ENCODE assay signal across 28 mouse cellular contexts in genomic region chr1:97915726-97916125, GRCm38 (mm10).
DNase-seq lines count a peak whose midpoint lies in the region; ATAC-seq and TF ChIP-seq lines count a peak whose summit lies in the region.
"Had no signal": no experiment of that assay in that cellular context is flagged by ENCODE, and none has a peak within 500 bp of the region (broad histone marks: within the 10 kb centered on the region; RNA-seq: fewer than 3 reads in every experiment).

No protein-coding gene starts in this region.

- ATAC-seq in hindbrain, embryonic 15.5 days (ENCODE audit: low FRiP score, low read depth) = no peak
- 0 out of 2 replicates have a peak, but pooled peaks have one; percentile 45 for ATAC-seq in hindbrain, postnatal 0 days
- 0 out of 2 replicates have a peak, but pooled peaks have one; percentile 57 for ATAC-seq in neural tube, embryonic 15.5 days (ENCODE audit: low FRiP score)
- no peak for ATAC-seq in cerebellum, adult (ENCODE audit: insufficient number of reproducible peaks, low FRiP score, low TSS enrichment)
- ATAC-seq: intestine, embryonic 15.5 days had no signal

- no peak overlapping the region for H3K9ac ChIP-seq in hindbrain, embryonic 15.5 days
- H3K9ac ChIP-seq in hindbrain, postnatal 0 days (replicated peaks; ENCODE audit: low read length) = no peak overlapping the region
- H3K9ac ChIP-seq in neural tube, embryonic 15.5 days (replicated peaks) = no peak overlapping the region
- H3K9ac ChIP-seq: forebrain, embryonic 12.5 days; forebrain, postnatal 0 days; heart, embryonic 12.5 days; intestine, embryonic 15.5 days; limb, embryonic 15.5 days; liver, embryonic 14.5 days; neural tube, embryonic 12.5 days had no signal

- peak overlapping the region; percentile 55 for H3K27ac ChIP-seq in left cerebral cortex, adult 2 months
- peak overlapping the region; percentile 43 for H3K27ac ChIP-seq in hindbrain, embryonic 15.5 days (replicated peaks)
- H3K27ac ChIP-seq in hindbrain, postnatal 0 days = peak overlapping the region; percentile 11; the same call in 1 of the 2 replicates
- H3K27ac ChIP-seq in neural tube, embryonic 15.5 days (replicated peaks) = 0 out of 2 replicates have a peak overlapping the region, but pooled peaks have one; percentile 54
- H3K27ac ChIP-seq: forebrain, embryonic 12.5 days; heart, adult 2 months; intestine, embryonic 15.5 days; layer of hippocampus, adult 2 months; limb, embryonic 10.5 days; limb, embryonic 15.5 days; liver, embryonic 14.5 days; macrophage; neural tube, embryonic 12.5 days had no signal

- no peaks in the 10 kb centered on the region for H3K9me3 ChIP-seq in hindbrain, embryonic 15.5 days
- H3K9me3 ChIP-seq in hindbrain, postnatal 0 days (ENCODE audit: low read length) = no peaks in the 10 kb centered on the region
- H3K9me3 ChIP-seq in neural tube, embryonic 15.5 days (replicated peaks) = no peaks in the 10 kb centered on the region
- H3K9me3 ChIP-seq: forebrain, embryonic 12.5 days; heart, embryonic 12.5 days; intestine, embryonic 15.5 days; limb, embryonic 10.5 days; limb, embryonic 15.5 days; neural tube, embryonic 12.5 days had no signal

- no peak overlapping the region for H3K4me3 ChIP-seq in left cerebral cortex, adult 2 months
- H3K4me3 ChIP-seq in hindbrain, embryonic 15.5 days = no peak overlapping the region
- no peak overlapping the region for H3K4me3 ChIP-seq in hindbrain, postnatal 0 days (ENCODE audit: low read length)
- H3K4me3 ChIP-seq in neural tube, embryonic 15.5 days (replicated peaks) = no peak overlapping the region
- H3K4me3 ChIP-seq: forebrain, embryonic 12.5 days; heart, adult 2 months; heart, embryonic 12.5 days; intestine, embryonic 15.5 days; layer of hippocampus, adult 2 months; limb, embryonic 10.5 days; limb, embryonic 15.5 days; neural tube, embryonic 12.5 days had no signal

- no peak for DNase-seq in left cerebral cortex, adult 2 months (ENCODE audit: extremely low spot score in 1 of 2, low spot score in 2 of 2)
- DNase-seq in left cerebral cortex, adult 11 months (ENCODE audit: low spot score) = no peak
- DNase-seq in hindbrain, postnatal 0 days (ENCODE audit: low spot score) = no peak
- DNase-seq: adrenal gland, postnatal 25 days; B cell, adult 2 months; cerebellum, adult 18-20 months; cerebellum, postnatal 14 days; forebrain, postnatal 0 days; gastrocnemius, postnatal 36 days; heart, adult 2 months; kidney, adult 2 months; kidney, postnatal 36 days; lung, adult 2 months; lung, postnatal 10 days; thymus, adult 2 months; thymus, postnatal 36 days had no signal

- TF ChIP-seq CTCF in left cerebral cortex, adult 2 months (IDR thresholded peaks at IDR 0.05) = no peak
- no peak for TF ChIP-seq CTCF in hindbrain, postnatal 0 days (IDR thresholded peaks at IDR 0.05; ENCODE audit: low read depth)

- H3K4me2 ChIP-seq in hindbrain, embryonic 15.5 days = no peak overlapping the region
- H3K4me2 ChIP-seq in hindbrain, postnatal 0 days (ENCODE audit: low read depth, low read length) = no peak overlapping the region
- no peak overlapping the region for H3K4me2 ChIP-seq in neural tube, embryonic 15.5 days
- H3K4me2 ChIP-seq: forebrain, embryonic 12.5 days; heart, embryonic 12.5 days; intestine, embryonic 15.5 days; limb, embryonic 15.5 days; neural tube, embryonic 12.5 days had no signal

- 80% methylated on average over 10 of the region's 10 CpGs for WGBS in hindbrain, embryonic 15.5 days
- WGBS in hindbrain, postnatal 0 days = 85% methylated on average over 10 of the region's 10 CpGs
- WGBS in neural tube, embryonic 15.5 days = 86% methylated on average over 10 of the region's 10 CpGs

- no peaks in the 10 kb centered on the region for H3K36me3 ChIP-seq in hindbrain, embryonic 15.5 days
- H3K36me3 ChIP-seq in hindbrain, postnatal 0 days (ENCODE audit: insufficient read depth, low read length) = no peaks in the 10 kb centered on the region
- no peaks in the 10 kb centered on the region for H3K36me3 ChIP-seq in neural tube, embryonic 15.5 days
- H3K36me3 ChIP-seq: forebrain, embryonic 12.5 days; intestine, embryonic 15.5 days; limb, embryonic 10.5 days; limb, embryonic 15.5 days; neural tube, embryonic 12.5 days had no signal

- H3K27me3 ChIP-seq in hindbrain, embryonic 15.5 days = no peaks in the 10 kb centered on the region
- H3K27me3 ChIP-seq in hindbrain, postnatal 0 days (ENCODE audit: insufficient read depth, low read length) = no peaks in the 10 kb centered on the region
- H3K27me3 ChIP-seq in neural tube, embryonic 15.5 days (replicated peaks) = no peaks in the 10 kb centered on the region
- H3K27me3 ChIP-seq: forebrain, embryonic 12.5 days; heart, embryonic 12.5 days; intestine, embryonic 15.5 days; limb, embryonic 15.5 days; neural tube, embryonic 12.5 days had no signal

- intact Hi-C loops in left cerebral cortex, adult 2 months (cut with DNase I) = no loop called here

- 0 out of 2 replicates have a peak, but pooled peaks cover 7% of the 10 kb centered on the region for H3K4me1 ChIP-seq in hindbrain, embryonic 15.5 days (replicated peaks)
- no peaks in the 10 kb centered on the region for H3K4me1 ChIP-seq in hindbrain, postnatal 0 days (ENCODE audit: insufficient read depth, low read length)
- peaks cover 7% of the 10 kb centered on the region; the same call in 1 of the 2 replicates for H3K4me1 ChIP-seq in neural tube, embryonic 15.5 days
- H3K4me1 ChIP-seq: forebrain, embryonic 12.5 days; limb, embryonic 10.5 days; neural tube, embryonic 12.5 days had no signal

Comparison
In these comparisons a context has a peak if more than half of its experiments do, and no peak if none do; other contexts are left out.
1. ATAC-seq: peak in hindbrain, postnatal 0 days (single experiment) and neural tube, embryonic 15.5 days (single experiment); none in hindbrain, embryonic 15.5 days (single experiment) and cerebellum, adult (single experiment).
2. Peak in every context shown above with its lines, with median percentiles within 50 percentile points of each other: H3K27ac ChIP-seq.